Mouse (Mus musculus) kidney, adult 9 months (tissue): Measurements from ENCODE around the gene Fam120b.

Source experiments
- DNase-seq: peaks from one replicate; pipeline ENCODE4 v3.0.0; 2022

Gene Fam120b

DNA sequence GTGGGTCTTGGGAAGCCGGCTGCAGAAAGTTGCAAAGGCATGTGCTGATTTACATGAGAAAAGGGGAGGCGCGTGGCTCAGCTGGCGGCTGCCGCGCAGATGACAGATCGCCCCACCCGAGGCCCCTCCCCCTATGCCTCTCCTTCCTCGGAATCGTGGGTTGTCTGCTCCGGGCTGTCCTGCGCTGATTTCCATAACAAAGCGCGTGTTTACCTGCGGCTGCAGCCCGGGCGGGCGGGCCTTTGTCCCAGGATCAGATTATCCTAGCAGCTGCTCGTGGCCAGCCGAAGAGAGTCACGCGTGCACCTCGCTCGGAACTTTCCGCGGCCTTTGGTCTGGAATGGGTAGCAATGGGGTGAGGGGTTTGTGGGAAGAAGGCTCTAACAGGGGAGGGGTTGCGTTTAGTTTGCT is 15.4 kb upstream of the Fam120b start:
- peak; percentile 62 for DNase-seq

GRCm38 (mm10) chr17:15381092-15381860 is 14.7 kb upstream of the Fam120b start:
- DNase-seq, result peak; percentile 34

DNA sequence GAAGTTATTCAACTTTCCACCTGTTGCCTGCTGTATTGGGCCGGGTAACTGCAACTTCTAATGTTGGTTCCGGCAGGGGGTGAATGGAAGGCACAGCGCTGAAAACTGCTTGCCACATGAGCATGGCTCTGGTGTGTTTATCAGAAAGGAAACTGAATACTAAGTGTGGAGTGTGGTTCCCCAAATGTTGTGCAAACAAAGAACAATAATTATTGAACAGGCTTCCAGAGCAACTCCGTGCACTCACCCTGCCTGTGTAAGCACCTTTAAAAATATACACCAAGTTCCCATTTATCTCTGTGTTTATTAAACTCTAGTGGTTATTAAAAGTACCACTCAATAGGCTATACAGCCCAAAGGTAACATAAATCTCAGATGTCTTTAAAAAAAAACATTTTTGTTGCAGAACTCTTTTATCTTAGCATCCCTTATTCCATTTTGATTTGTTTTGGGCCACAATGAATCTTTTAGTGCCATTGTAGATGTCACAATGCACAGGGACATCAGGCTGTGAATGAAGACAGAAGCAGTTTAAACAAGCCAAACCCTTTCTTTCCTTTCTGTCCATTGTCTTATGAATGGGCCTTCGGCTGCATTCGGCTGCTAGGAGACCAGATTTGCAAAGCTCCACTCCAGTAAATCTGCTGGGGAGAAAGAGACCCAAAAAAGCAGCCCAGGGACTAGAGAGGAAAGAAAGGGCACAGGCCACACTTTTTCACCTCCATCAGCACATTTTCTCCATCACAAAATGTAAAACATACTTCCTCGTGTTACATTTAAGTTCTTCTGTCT is 13.9 kb upstream of the Fam120b start:
- DNase-seq, result no peak

DNA sequence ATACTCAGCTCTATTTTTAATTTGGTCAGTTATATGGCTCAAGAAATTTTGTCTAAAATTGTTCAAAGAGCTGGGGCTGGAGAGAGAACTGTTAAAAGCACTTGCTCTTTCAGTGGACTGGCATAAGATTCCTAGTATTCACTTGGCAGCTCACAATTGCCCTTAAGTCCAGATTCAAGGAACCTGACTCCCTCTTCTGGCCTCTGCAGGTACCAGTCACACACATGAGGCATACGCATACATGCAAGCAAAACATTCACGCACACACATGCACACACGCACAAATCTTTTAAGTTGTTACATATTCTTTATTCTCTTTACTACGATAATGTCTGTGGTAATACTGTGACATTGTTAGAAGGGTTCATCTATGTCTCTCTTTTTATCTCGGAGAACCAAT is 12.6 kb upstream of the Fam120b start:
- DNase-seq, result no peak

DNA sequence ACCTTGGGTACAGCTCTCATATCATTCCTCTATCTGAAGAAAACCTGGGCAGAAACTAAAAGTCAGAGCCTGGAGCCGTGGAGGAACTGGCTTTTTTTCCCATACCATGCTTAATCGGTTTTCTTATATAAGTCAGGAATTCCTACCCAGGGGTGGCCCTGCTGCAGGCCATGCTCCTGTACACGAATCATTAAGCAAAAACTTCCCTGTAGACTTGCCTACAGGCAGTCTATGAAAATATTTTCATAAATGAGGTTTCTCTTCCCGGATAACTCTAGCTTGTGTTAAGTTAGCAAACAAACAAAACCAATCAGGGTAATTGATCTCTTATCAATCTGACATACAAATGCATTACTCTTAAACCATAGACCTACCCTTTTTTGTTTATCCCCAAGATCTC is 7.1 kb upstream of the Fam120b start:
- peak; percentile 18 for DNase-seq

- DNase-seq, result peak; percentile 58
Measured at GRCm38 (mm10) chr17:15389356-15389755, 6.6 kb upstream of the Fam120b start.

- no peak for DNase-seq
Measured at GRCm38 (mm10) chr17:15401716-15402115, 5.7 kb downstream of the Fam120b start.

- DNase-seq, result no peak
Measured at GRCm38 (mm10) chr17:15406576-15406975, 10.6 kb downstream of the Fam120b start.

GRCm38 (mm10) chr17:15409261-15409660 is 13.3 kb downstream of the Fam120b start:
- no peak for DNase-seq

- DNase-seq, result no peak
Measured at GRCm38 (mm10) chr17:15410861-15411260, 14.9 kb downstream of the Fam120b start.

DNA sequence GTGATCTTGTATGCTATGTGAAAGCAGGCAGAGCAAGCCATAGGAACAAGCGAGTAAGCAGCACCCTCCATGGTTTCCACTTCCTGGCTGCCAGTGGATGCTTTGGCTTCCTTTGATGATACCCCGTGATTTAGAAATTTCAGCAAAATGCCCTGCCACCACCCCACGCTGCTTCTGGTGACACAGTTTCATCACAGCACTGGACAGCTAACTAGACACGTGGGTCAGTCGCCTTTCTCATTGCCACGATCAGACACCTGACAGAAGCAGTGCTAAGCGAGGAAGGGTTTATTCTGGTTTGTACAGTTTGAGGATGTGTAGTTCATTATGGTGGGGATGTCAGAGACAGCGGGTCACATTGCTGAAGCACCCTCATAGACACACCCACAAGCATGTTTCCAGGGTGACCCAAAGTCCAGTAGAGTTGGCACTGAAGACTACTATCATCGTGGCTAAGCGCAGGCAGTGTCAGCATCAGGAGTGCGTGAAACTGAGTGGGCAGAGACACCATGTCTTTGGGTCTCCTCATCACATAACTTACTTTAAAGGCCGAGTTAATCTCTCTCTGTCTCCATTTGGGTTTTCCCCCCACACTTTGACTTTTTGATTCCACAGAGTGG is 20.7 kb downstream of the Fam120b start:
- DNase-seq, result no peak

- DNase-seq, result no peak
Measured at GRCm38 (mm10) chr17:15419534-15419933, 23.5 kb downstream of the Fam120b start.

- DNase-seq, result no peak
Measured at GRCm38 (mm10) chr17:15420021-15420603, 24.1 kb downstream of the Fam120b start.

DNA sequence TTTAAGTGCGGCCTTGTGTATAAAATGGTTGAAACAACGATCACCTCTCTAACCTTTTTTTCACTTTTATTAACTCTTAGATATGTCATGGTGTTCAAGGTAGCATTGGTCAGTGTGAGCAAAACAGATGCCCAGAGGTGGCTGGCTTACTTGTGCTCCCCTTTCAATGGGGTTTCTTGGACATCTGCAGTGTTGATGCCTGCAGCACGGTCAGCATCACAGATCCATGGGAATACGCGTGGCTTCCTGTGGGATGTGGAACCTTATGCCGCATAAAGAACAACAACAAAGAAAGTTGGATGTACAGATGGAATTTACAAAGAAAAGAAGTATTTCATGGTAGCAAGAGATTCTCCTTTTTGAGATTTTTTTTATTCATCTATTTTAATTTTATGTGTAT is 25.4 kb downstream of the Fam120b start:
- DNase-seq, result no peak

DNA sequence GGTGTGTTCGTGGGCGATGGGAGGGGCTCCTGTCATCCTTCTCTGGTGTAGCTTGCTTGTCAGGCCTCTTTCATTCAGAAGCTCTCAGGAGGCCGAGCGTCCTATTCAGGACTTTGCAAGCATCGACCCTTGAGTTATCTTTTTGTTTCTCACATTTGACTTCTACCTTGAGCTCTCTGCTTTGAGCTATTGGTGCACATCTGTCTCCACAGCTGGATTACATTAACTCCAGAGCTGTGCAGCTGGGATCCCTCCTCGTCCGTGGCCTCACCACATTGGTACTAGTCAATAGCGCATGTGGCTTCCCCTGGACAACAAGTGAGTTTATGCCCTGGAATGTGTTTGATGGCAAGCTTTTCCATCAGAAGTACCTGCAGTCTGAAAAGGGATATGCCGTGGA is 26.7 kb downstream of the Fam120b start:
- no peak for DNase-seq

GRCm38 (mm10) chr17:15423080-15423765 is 27.2 kb downstream of the Fam120b start:
- DNase-seq, result peak; percentile 24

GRCm38 (mm10) chr17:15425931-15426330 is 29.9 kb downstream of the Fam120b start:
- no peak for DNase-seq

DNA sequence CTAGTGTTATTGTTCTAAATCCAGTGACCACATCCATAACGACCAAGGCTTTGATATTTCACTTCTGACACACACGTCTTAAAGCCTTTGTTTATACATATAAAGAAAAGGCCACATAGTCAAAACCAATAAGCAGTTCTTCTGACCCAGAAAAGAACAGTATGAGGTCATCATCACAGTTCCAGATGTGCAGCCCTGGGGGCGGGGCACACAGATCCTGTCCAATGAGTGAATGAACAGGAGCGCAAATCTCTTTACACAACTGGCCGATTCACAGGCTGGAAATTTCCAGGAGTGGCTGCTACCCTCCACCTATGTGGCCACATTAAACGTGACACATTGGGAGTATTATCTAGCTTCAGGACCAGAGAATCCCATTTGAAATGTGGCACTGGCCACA is 33.4 kb downstream of the Fam120b start:
- no peak for DNase-seq

DNA sequence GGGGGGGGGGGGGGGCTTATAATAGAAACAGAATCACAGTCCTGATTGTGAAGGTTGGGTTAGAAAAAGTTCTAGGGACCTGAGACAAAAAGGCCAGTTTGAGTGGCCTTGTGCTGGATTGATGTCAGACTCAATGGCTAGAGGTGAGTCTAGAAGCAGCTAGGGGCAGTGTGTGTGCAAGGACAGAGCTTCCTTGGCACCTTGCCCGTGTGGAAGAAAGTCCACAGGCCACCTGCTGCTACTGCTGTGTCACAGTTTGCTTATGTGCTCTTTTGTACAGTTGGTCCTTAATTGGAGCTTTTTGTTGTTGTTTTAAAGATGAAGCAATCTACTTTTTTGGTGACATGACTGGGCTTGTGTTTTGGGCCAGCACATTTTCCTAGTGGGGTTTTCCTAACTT is 33.9 kb downstream of the Fam120b start:
- DNase-seq, result peak; percentile 67

- DNase-seq, result no peak
Measured at GRCm38 (mm10) chr17:15431021-15431514, 35.1 kb downstream of the Fam120b start.

DNA sequence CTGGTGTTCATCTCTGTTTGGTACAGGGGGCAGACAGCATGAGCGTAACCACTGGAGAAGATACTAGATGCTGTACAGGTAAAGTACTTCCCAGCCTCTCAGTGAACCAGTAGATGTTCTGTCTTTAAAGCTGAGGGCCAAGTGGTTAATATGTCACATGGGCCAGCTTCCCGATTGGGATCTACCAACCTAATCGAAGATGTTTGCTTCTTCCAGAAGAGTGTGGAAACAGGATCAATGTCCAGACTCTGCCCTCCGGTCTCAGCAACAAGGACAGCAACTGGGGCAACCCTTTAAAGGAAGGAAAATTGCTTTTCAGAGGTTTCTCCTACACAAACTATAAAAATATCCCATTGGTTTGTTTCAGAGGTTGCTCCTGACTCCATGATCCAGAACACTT is 35.5 kb downstream of the Fam120b start:
- no peak for DNase-seq

GRCm38 (mm10) chr17:15432036-15432435 is 36.0 kb downstream of the Fam120b start:
- DNase-seq, result no peak

GRCm38 (mm10) chr17:15434748-15435147 is 38.7 kb downstream of the Fam120b start:
- DNase-seq, result no peak
